Mouse (Mus musculus) spleen, adult 12 weeks (tissue): ENCODE results near the gene Tmem238.
A peak's percentile ranks its signal among the peaks of the same experiment; 100 is the strongest.

Experiments
- DNase-seq: peaks from one replicate; pipeline ENCODE4 v3.0.0; 2022; ENCODE audit warnings: low spot score

Tmem238 gene

DNA sequence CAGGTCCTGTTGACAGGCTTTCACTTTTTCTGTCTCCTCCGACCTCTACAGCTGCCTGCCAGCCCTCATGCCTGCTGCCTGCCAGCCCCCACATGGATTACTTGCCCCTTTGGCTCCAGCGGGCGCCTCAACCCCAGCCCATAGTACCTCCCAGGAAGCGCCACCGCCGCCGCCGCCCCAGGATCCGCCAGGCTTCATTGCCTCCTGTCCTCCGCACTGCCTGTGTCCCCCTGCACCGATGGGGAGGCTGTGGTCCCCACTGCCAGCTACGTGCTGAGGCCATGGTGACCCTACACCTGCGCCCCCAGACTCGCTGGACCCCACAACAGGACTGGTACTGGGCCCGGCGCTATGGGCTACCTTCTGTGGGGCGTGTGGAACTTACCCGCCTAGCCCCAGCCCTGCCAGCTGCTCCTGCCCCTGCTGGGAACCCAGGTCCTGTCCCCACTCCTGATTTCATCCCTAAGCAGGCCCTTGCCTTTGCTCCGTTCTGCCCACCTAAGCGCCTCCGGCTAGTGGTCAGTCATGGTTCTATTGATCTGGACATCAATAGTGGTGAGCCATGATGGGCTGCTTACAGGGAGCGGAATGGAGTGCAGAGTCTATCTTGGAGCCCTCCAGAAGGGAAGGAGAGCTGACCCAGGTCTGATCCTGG, 43.0 kb downstream of the Tmem238 start:
- no peak for DNase-seq

DNA sequence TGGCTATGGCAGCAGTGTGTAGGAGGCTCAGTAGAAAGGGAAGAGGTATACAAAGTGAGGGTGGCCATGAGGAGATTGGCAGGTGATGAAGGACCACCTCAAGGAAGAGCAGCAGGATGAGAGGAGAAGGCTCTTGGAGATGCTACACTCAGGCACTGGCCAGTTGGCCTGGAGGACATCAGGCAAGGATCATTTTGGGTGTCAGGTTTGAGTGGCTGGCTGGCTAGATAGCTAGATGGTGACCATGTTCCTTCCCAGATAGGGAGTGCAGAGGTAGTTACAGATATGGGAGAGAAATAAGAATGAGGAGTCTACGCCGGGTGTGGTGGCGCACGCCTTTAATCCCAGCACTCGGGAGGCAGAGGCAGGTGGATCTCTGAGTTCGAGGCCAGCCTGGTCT, 44.6 kb downstream of the Tmem238 start:
- no peak for DNase-seq

DNA sequence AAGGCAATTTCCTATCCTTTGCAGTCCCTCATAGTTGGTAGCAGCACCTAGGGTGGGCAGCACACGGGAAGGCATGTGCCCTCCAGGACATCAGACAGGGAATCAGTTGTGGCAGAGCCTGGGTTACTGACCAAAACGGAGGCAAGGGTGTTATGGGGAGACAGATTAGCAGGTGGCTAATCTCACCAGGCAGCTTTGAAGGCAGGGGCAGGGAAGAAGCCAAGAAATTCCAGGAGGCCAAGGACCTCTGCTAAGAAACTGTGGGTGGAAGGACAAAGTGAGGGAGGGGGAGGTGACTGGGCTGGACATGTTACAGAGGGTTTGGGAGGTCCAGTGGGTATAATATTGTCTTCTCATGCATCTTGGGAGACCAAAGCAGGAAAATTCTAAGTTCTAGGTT, 46.1 kb downstream of the Tmem238 start:
- no peak for DNase-seq

DNA sequence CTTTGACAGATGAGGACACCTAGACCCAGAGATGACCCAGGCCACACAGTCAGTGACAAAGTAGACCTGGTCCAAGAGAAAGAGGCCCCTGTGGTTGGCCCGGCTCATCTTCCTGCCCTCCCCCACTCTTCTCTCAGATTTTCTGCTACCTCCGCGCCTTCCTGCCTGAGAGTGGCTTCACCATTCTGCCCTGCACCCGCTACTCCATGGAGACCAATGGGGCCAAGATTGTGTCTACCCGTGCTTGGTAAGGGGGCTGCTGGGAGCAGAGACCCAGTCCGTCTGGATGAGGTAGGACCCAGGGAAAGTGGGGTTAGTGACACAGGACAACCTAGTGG, 47.0 kb downstream of the Tmem238 start:
- no peak for DNase-seq

DNA sequence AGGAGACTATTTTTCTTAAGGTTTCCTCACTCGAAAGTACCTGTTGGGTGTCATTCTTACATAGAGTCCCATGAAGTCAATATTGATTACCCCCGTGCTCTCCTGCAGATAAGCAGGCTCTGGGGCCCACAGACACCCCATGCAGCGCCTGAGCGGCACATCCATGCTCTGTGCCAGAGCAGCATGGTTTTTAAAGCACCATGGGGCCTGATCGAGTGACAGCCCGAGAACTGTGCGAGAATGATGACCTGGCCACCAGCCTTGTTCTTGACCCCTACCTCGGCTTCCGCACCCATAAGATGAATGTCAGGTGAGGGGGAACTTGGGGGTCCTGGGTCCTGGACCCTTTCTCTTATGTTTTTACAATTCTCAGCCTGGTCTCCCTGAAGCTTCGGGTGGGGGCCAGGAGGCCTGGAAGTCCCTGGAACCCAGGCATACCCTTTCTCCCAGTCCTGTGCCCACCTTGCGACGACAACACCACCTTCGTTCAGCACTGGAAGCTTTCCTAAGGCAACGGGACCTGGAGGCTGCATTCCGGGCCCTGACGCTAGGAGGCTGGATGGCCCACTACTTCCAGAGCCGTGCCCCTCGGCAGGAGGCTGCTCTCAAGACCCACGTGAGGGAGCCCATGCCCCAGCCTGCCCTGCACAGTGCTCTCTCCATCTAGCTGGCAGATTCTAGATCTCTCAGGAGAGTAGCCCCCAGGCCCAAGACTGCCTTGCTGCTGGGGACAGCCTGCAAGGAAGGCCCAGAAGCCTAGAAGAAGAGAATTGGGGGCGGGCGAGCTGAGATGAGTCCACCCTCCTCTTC, 47.6 kb downstream of the Tmem238 start:
- DNase-seq: no peak

DNA sequence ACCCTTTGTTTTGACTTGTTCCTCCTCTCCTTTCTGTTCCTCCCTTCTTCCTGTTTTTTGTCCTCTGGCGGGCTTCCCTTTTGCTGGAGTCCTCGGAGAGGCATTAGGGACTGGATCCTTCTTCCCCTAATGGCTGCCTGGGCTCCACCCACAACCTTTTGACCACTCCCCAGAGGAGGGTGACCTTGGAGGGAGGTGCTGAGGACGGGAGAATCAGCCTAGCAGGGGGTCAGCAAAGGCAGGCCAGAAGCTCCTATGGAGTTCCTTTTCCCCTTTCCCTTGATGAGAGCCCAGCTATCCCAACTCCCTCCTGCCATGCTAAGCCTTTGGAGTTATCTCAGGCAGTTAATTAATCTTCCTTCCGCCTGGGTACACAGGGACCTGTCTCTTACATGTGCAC, 48.3 kb downstream of the Tmem238 start:
- DNase-seq: peak; percentile 58

DNA sequence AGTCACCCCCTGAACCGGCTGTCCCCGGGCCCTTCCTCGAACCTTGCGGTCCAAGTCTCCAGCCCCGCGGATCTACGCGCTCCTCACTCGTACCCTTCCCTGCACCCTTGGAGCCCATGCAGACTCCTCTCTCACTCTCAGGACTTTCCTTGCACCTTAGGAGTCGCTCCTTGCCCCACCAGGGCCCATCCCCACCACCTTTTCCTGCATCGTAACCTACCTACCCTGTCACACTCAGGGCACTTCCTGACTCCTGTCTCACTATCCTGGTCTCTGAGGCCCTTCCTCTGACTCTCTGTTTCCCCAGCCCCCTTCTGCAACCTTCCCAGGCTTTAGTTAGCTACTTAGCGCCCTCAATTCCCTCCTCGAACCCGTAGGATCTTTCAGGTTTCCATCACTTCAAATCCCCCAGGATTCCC, 49.1 kb downstream of the Tmem238 start:
- DNase-seq: no peak

DNA sequence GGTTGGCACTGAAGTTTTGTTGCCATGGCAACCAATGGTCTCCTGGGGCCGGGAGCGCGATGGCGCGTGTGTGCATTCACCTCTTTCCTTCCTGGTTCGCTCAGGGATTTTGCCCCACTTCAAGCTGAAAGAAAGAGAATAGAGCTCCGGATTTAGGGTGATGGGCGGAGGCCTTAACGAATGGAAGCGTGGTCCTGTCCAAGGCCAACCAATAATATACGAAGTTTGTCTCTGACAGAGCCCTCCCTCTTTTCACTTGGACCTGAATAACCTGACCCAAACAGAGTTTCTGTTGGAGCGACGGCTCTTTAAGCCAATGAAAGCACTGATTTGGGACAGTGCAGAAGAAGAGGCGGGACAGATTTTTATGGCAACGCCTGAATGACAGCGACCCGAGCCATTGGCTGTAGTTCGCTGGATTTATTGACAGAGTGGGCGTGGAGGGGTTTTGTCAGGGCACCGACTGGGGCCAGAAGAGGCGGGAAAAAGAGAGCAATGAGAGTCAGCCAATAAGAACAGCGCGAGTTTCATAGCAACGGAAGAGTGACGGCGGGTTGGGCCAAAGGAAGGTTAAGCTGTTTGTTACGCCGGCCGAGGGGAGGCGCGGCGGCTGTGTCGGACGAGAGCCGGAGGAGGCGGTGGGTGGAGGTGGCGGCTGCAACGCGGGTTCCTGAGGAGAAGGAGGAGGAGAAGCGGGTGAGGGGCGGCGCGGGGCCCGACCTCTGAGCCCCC, 49.7 kb downstream of the Tmem238 start, which contains the start of gene Kmt5c:
Kmt5c (plus strand) TSS at position 572 of the 732 bp plus-strand sequence.
- DNase-seq: peak; percentile 86

DNA sequence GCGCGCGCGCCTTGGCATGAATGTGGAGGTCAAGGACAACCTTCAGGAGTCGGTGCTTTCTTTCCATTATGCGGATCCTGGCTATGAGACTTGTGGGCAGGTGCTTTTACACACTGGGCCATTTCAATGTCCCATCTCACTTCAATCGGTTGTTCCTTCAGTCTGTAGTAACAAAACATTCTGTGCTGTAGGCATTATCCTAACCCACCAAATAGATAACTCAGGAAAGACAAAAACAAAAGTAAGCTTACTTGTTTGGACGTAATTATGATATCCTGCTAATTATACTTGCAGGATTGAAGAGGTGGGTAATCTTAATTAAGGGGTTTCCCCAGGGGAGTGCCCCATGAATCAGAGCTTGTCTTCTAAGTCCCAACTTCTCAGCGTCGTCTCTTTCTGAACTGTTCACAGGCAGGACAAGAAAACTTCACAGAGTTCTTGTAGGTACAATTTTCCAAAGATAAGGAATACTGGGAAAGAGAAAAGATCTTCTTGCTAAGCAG, 50.4 kb downstream of the Tmem238 start:
- DNase-seq: no peak
